Comparison of ENCODE assay signal across 12 mouse cellular contexts in the genomic region with DNA sequence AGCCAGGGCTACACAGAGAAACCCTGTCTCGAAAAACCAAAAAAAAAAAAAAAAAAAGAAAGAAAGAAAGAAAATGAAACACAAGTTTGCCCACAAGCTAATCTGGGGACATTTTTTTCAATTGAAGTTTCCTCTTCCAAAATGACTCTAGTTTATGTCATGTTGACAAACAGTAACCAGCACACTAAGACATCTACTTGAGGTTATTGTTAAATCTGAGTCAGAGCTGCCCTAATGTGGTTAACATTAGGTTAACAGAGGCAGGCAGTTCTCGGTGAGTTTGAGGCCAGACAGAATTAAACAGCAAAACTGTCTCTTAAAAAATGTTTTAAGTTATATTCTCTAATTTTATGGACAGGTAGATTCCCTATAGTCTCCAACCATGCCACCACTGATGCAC.
"Had no signal": no experiment of that assay in that cellular context is flagged by ENCODE, and none has a peak within 500 bp of the region (broad histone marks: within the 10 kb centered on the region; RNA-seq: fewer than 3 reads in every experiment).

No protein-coding gene starts in this region.

- H3K4me2 ChIP-seq: liver, embryonic 13.5 days; neural tube, embryonic 12.5 days had no signal

- H3K27ac ChIP-seq: layer of hippocampus, adult 2 months; limb, embryonic 10.5 days; liver, embryonic 13.5 days; midbrain, embryonic 10.5 days; neural tube, embryonic 12.5 days had no signal

- H3K9ac ChIP-seq: liver, embryonic 13.5 days; liver, postnatal 0 days; neural tube, embryonic 12.5 days had no signal

- ATAC-seq: liver, postnatal 0 days had no signal

- DNase-seq: kidney, adult 18-20 months; kidney, postnatal 10 days; kidney, postnatal 4 days; liver, embryonic 13.5 days; liver, postnatal 0 days; midbrain, embryonic 14.5 days; thymus, adult 18-20 months; thymus, postnatal 14 days had no signal

- H3K4me3 ChIP-seq: layer of hippocampus, adult 2 months; limb, embryonic 10.5 days; liver, embryonic 13.5 days; midbrain, embryonic 10.5 days; neural tube, embryonic 12.5 days had no signal

- H3K27me3 ChIP-seq: liver, embryonic 13.5 days; neural tube, embryonic 12.5 days had no signal

- H3K36me3 ChIP-seq: liver, embryonic 13.5 days; neural tube, embryonic 12.5 days had no signal

- H3K9me3 ChIP-seq: limb, embryonic 10.5 days; liver, embryonic 13.5 days; midbrain, embryonic 10.5 days; neural tube, embryonic 12.5 days had no signal
